Comparison of ENCODE assay signal across 9 mouse cellular contexts in genomic region chr8:116587616-116588468, GRCm38 (mm10).
DNase-seq lines count a peak whose midpoint lies in the region; ATAC-seq lines count a peak whose summit lies in the region.
"Had no signal": no experiment of that assay in that cellular context is flagged by ENCODE, and none has a peak within 500 bp of the region (broad histone marks: within the 10 kb centered on the region; RNA-seq: fewer than 3 reads in every experiment).

No protein-coding gene starts in this region.

- no peak for DNase-seq in intestine, embryonic 14.5 days (ENCODE audit: low spot score)
- peak; percentile 3 for DNase-seq in Muller cell, postnatal 12 days (ENCODE audit: inconsistent ontology term)
- peak; percentile 58 to 68 for DNase-seq in spleen, postnatal 36 days (ENCODE audit: low spot score in 2 of 2)
- no peak for DNase-seq in layer of hippocampus, postnatal 14 days (ENCODE audit: low spot score in 2 of 2)

- no peak for ATAC-seq in intestine, embryonic 14.5 days (replicated peaks; ENCODE audit: low FRiP score, low TSS enrichment, low read depth)
- ATAC-seq in intestine, embryonic 16.5 days: no peak
- peak; percentile 64 for ATAC-seq in hematopoietic stem cell, adult 5-6 weeks (replicated peaks in 1 of 2; ENCODE audit: insufficient read depth in 1 of 2, low FRiP score in 2 of 2, low TSS enrichment in 1 of 2, low read depth in 1 of 2, poor library complexity in 2 of 2, severe bottlenecking in 2 of 2)
- ATAC-seq in erythroid progenitor cell, adult 5-6 weeks (replicated peaks; ENCODE audit: low FRiP score, poor library complexity, severe bottlenecking): no peak
- ATAC-seq in kidney, embryonic 14.5 days (ENCODE audit: low FRiP score, low TSS enrichment): no peak

- 85% methylated on average over 19 of the region's 19 CpGs for WGBS in intestine, embryonic 14.5 days
- WGBS in intestine, embryonic 16.5 days: 76% methylated on average over 19 of the region's 19 CpGs
- WGBS in kidney, embryonic 14.5 days: 84% methylated on average over 19 of the region's 19 CpGs

- no peaks in the 10 kb centered on the region for H3K36me3 ChIP-seq in intestine, embryonic 14.5 days (ENCODE audit: control insufficient read depth, insufficient read depth, low read length)
- H3K36me3 ChIP-seq in intestine, embryonic 16.5 days (ENCODE audit: control insufficient read depth, insufficient read depth, low read length): no peaks in the 10 kb centered on the region
- no peaks in the 10 kb centered on the region for H3K36me3 ChIP-seq in kidney, embryonic 14.5 days (ENCODE audit: control insufficient read depth, insufficient read depth, low read length)

- no peak overlapping the region for H3K9ac ChIP-seq in intestine, embryonic 14.5 days (ENCODE audit: low read length)
- no peak overlapping the region for H3K9ac ChIP-seq in intestine, embryonic 16.5 days (ENCODE audit: low read depth, low read length)
- no peak overlapping the region for H3K9ac ChIP-seq in kidney, embryonic 14.5 days (ENCODE audit: low read depth, low read length)
- H3K9ac ChIP-seq: limb, embryonic 13.5 days had no signal

- no peaks in the 10 kb centered on the region for H3K4me1 ChIP-seq in intestine, embryonic 14.5 days (replicated peaks; ENCODE audit: control insufficient read depth, insufficient read depth, low read length)
- no peaks in the 10 kb centered on the region for H3K4me1 ChIP-seq in intestine, embryonic 16.5 days (ENCODE audit: control insufficient read depth, insufficient read depth, low read length)
- no peaks in the 10 kb centered on the region for H3K4me1 ChIP-seq in kidney, embryonic 14.5 days (ENCODE audit: control insufficient read depth, insufficient read depth, low read length)
- H3K4me1 ChIP-seq: limb, embryonic 13.5 days had no signal

- H3K4me2 ChIP-seq in intestine, embryonic 14.5 days (ENCODE audit: low read length): no peak overlapping the region
- no peak overlapping the region for H3K4me2 ChIP-seq in intestine, embryonic 16.5 days (ENCODE audit: low read depth, low read length)
- no peak overlapping the region for H3K4me2 ChIP-seq in kidney, embryonic 14.5 days (replicated peaks; ENCODE audit: low read depth, low read length)
- H3K4me2 ChIP-seq: limb, embryonic 13.5 days had no signal

- no peaks in the 10 kb centered on the region for H3K9me3 ChIP-seq in intestine, embryonic 14.5 days (ENCODE audit: control insufficient read depth, low read length)
- no peaks in the 10 kb centered on the region for H3K9me3 ChIP-seq in intestine, embryonic 16.5 days (ENCODE audit: control insufficient read depth, low read length)
- H3K9me3 ChIP-seq in kidney, embryonic 14.5 days (ENCODE audit: control insufficient read depth, low read length): no peaks in the 10 kb centered on the region
- H3K9me3 ChIP-seq: limb, embryonic 13.5 days had no signal

- no peak overlapping the region for H3K4me3 ChIP-seq in intestine, embryonic 14.5 days (ENCODE audit: low read depth, low read length)
- no peak overlapping the region for H3K4me3 ChIP-seq in intestine, embryonic 16.5 days (ENCODE audit: low read length)
- H3K4me3 ChIP-seq in kidney, embryonic 14.5 days (ENCODE audit: low read length): no peak overlapping the region
- H3K4me3 ChIP-seq: limb, embryonic 13.5 days had no signal

- H3K27me3 ChIP-seq in intestine, embryonic 14.5 days (replicated peaks; ENCODE audit: control insufficient read depth, insufficient read depth, low read length): no peaks in the 10 kb centered on the region
- H3K27me3 ChIP-seq in intestine, embryonic 16.5 days (replicated peaks; ENCODE audit: control insufficient read depth, insufficient read depth, low read length): no peaks in the 10 kb centered on the region
- no peaks in the 10 kb centered on the region for H3K27me3 ChIP-seq in kidney, embryonic 14.5 days (ENCODE audit: control insufficient read depth, insufficient read depth, low read length)
- H3K27me3 ChIP-seq: limb, embryonic 13.5 days had no signal

- H3K27ac ChIP-seq in intestine, embryonic 14.5 days (ENCODE audit: low read depth): 0 out of 2 replicates have a peak overlapping the region, but pooled peaks have one; percentile 14
- no peak overlapping the region for H3K27ac ChIP-seq in intestine, embryonic 16.5 days (ENCODE audit: low read length)
- no peak overlapping the region for H3K27ac ChIP-seq in kidney, embryonic 14.5 days (ENCODE audit: low read depth, low read length)
- H3K27ac ChIP-seq: limb, embryonic 13.5 days had no signal

Comparison
In these comparisons a context has a peak if more than half of its experiments do, and no peak if none do; other contexts are left out.
1. ATAC-seq: peak in hematopoietic stem cell, adult 5-6 weeks (2 of 2); none in intestine, embryonic 14.5 days (single experiment), intestine, embryonic 16.5 days (single experiment), erythroid progenitor cell, adult 5-6 weeks (single experiment) and kidney, embryonic 14.5 days (single experiment).
2. DNase-seq: peak in Muller cell, postnatal 12 days (single experiment) and spleen, postnatal 36 days (2 of 2); none in intestine, embryonic 14.5 days (single experiment) and layer of hippocampus, postnatal 14 days (0 of 2).